In the genomic region with DNA sequence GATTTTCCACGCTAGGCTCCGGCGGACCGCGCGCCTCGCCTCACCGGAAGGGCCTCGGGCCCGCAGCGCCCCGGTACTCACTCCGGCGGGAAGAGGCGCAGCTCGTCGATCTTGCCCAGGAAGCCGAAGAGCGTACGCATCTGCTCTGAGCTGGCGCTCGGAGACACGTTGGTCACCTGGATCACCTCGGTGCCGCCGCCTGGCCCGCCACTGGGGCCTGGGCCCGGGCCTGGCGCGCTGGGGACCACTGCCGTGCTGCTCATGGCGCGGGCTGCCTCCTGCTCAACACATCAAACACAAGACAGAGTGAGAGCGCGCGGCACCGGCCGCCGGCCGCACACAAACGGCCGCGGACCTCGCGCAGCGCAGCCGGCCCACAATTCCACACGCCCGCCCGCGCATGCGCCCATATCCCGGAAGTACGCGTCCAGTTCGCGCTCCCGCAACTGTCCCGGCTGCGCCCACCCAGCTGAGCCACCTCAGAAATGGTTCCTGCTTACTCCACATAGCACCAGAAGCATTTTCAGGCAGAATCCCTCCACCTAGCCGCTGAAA, we compare ENCODE assay signal across 8 mouse cellular contexts. TPM values are rescaled to one million over a fixed set of nuclear protein-coding genes. Genes with fewer than 3 reads are reported as not detected.
A peak's percentile ranks its signal among the peaks of the same experiment; 100 is the strongest.
DNase-seq lines count a peak whose midpoint lies in the region; ATAC-seq and TF ChIP-seq lines count a peak whose summit lies in the region.

No protein-coding gene starts in this region.

- peak overlapping the region; percentile 96 for H3K9ac ChIP-seq in hindbrain, embryonic 12.5 days

- H3K4me3 ChIP-seq in hindbrain, embryonic 12.5 days: peak overlapping the region; percentile 76

- WGBS in hindbrain, embryonic 12.5 days: under 1% methylated on average over 61 of the region's 61 CpGs

- peak overlapping the region; percentile 78 for H3K4me2 ChIP-seq in hindbrain, embryonic 12.5 days (replicated peaks)

- H3K4me1 ChIP-seq in hindbrain, embryonic 12.5 days: peaks cover 17% of the 10 kb centered on the region

- in situ Hi-C loops in Patski (cut with MboI; ENCODE audit: low pct_unique_long_range_greater_than_20kb): no loop called here

- no peaks in the 10 kb centered on the region for H3K9me3 ChIP-seq in hindbrain, embryonic 12.5 days (replicated peaks)

- POLR2A ChIA-PET in Patski (lab: Charles Lee): interaction anchor here (0.5 to 1.4 kb wide), 2 partner anchors 11 to 866 kb away, joined by 3 read pairs; no protein-coding TSS in a partner anchor

- H3K36me3 ChIP-seq in hindbrain, embryonic 12.5 days: peaks cover 3% of the 10 kb centered on the region; the same call in 1 of the 2 replicates

- H3K27ac ChIP-seq in hindbrain, embryonic 12.5 days: peak overlapping the region; percentile 95

- CTCF ChIA-PET in Patski (lab: Charles Lee): interaction anchor here (0.5 to 1.9 kb wide), 4 partner anchors 10 to 26 kb away, joined by 3 to 5 read pairs (median 3); no protein-coding TSS in a partner anchor

- no peaks in the 10 kb centered on the region for H3K27me3 ChIP-seq in Patski
- H3K27me3 ChIP-seq in hindbrain, embryonic 12.5 days: no peaks in the 10 kb centered on the region

- no peak for TF ChIP-seq CTCF in Patski (IDR thresholded peaks at IDR 0.05)

- ATAC-seq in Patski: peak; percentile 84
- ATAC-seq in hindbrain, embryonic 12.5 days (ENCODE audit: low FRiP score): peak; percentile 93

- DNase-seq in Patski (ENCODE audit: low read depth, low spot score): peak; percentile 66
- peak; percentile 94 to 96 for DNase-seq in cerebellum, postnatal 10 days
- DNase-seq in frontal cortex, postnatal 10 days (ENCODE audit: low spot score in 2 of 2): peak; percentile 80 to 86
- peak; percentile 87 to 92 for DNase-seq in layer of hippocampus, postnatal 14 days (ENCODE audit: low spot score in 2 of 2)
- peak; percentile 94 for DNase-seq in lung, postnatal 10 days
- DNase-seq in ovary, postnatal 14 days (ENCODE audit: low spot score): peak; percentile 84
- peak; percentile 77 to 89 for DNase-seq in thymus, postnatal 10 days (ENCODE audit: low spot score in 2 of 2)

RNA-seq across cellular contexts. Expression of a gene that starts 5.0 kb away (rescaled TPM):
- 305 TPM for polyA plus RNA-seq in Patski (2021)
- polyA plus RNA-seq in hindbrain, embryonic 12.5 days (2016; fragmentation: Nextera tagmentation; extraction: Ambion mirVana): 339 and 346 TPM in 2 replicates
- 100 to 1,000 TPM; 157 to 191 TPM for total RNA-seq in layer of hippocampus, postnatal 14 days (2021)

RNA-seq across cellular contexts. Expression of a gene that starts 5.0 kb away (rescaled TPM):
- 48.1 TPM for polyA plus RNA-seq in Patski (2021)
- 56.7 and 67.1 TPM in 2 replicates for polyA plus RNA-seq in hindbrain, embryonic 12.5 days (2016; fragmentation: Nextera tagmentation; extraction: Ambion mirVana)
- total RNA-seq in layer of hippocampus, postnatal 14 days (2021): 10 to 100 TPM; 26.2 to 29.1 TPM

Comparison
In these comparisons a context has a peak if more than half of its experiments do, and no peak if none do; other contexts are left out.
1. Peak in every context shown above with its lines: DNase-seq, ATAC-seq, H3K4me3 ChIP-seq and H3K27ac ChIP-seq.